Mouse (Mus musculus) forebrain, embryonic 14.5 days (tissue): ENCODE data around the gene Nubp1. TPM values are rescaled to one million over a fixed set of nuclear protein-coding genes. Genes with fewer than 3 reads are reported as not detected.

Experiments used
- ATAC-seq: fragments of 200-750 bp; cut with Nextera tagmentation; 2 replicates; pipeline ENCODE4 v1.8.0; 2017; ENCODE audit warnings: mild to moderate bottlenecking, moderate library complexity
- DNase-seq: peaks from one replicate; pipeline ENCODE4 v3.0.0-alpha.2; 2015; ENCODE audit warnings: low spot score
- H3K27ac ChIP-seq: fragments of 300-500 bp; sonication (generic); 2 replicates; pipeline ENCODE4 v1.5.1; 2014; ENCODE audit warnings: low read depth, mild to moderate bottlenecking, control low read depth, low read length, moderate library complexity
- H3K27me3 ChIP-seq: fragments of 300-500 bp; sonication (generic); replicated peaks from 2 replicates; pipeline ENCODE4 v1.6.1; 2014; ENCODE audit warnings: low read length, control low read depth, mixed read lengths; ENCODE audit not compliant: control insufficient read depth, insufficient read depth
- H3K36me3 ChIP-seq: fragments of 300-500 bp; sonication (generic); 2 replicates; pipeline ENCODE4 v1.6.1; 2014; ENCODE audit warnings: low read length, control low read depth; ENCODE audit not compliant: control insufficient read depth, insufficient read depth
- H3K4me1 ChIP-seq: fragments of 300-500 bp; sonication (generic); 2 replicates; pipeline ENCODE4 v1.6.1; 2014; ENCODE audit warnings: antibody characterized with exemption, low read length, control low read depth; ENCODE audit not compliant: control insufficient read depth, insufficient read depth
- H3K4me2 ChIP-seq: fragments of 300-500 bp; sonication (generic); 2 replicates; pipeline ENCODE4 v1.6.1; 2014; ENCODE audit warnings: mild to moderate bottlenecking, control low read depth, low read length
- H3K4me3 ChIP-seq: fragments of 300-500 bp; sonication (generic); 2 replicates; pipeline ENCODE4 v1.5.1; 2014; ENCODE audit warnings: low read depth, low read length, control low read depth
- H3K9ac ChIP-seq: fragments of 300-500 bp; sonication (generic); 2 replicates; pipeline ENCODE4 v1.6.1; 2014; ENCODE audit warnings: mild to moderate bottlenecking, low read length, control low read depth, moderate library complexity
- H3K9me3 ChIP-seq: fragments of 300-500 bp; sonication (generic); replicated peaks from 2 replicates; pipeline ENCODE4 v1.6.1; 2016; ENCODE audit warnings: low read length, control low read depth, mixed read lengths; ENCODE audit not compliant: control insufficient read depth
- WGBS: fragments of 180-500 bp; shearing (Covaris S2); extraction: QIAGEN DNeasy Blood & Tissue Kit; methylation state at CpG from one replicate; pipeline ENCODE4 v1.1.7; 2014; 5-methylcytosine and 5-hydroxymethylcytosine counted together
- polyA plus RNA-seq: library from polyadenylated mRNA; unstranded; fragments of >200 nt; fragmentation: Nextera tagmentation; extraction: Ambion mirVana; gene quantifications from 2 replicates; pipeline ENCODE4 v1.2.1, GENCODE M21; 2014

Nubp1 gene
- polyA plus RNA-seq, 1 experiment from 2014 or later = 49.4 TPM

- H3K9me3 ChIP-seq = no peaks in the 10 kb centered on the region
- ATAC-seq (no peak), DNase-seq (no peak)
- no peaks in the 10 kb centered on the region for H3K27me3 ChIP-seq
- peaks cover 5% of the 10 kb centered on the region for H3K36me3 ChIP-seq
- H3K27ac ChIP-seq = no peak overlapping the region
- WGBS = 91% methylated on average over 6 of the region's 6 CpGs
- no peak overlapping the region for H3K4me2 ChIP-seq
- H3K9ac ChIP-seq = no peak overlapping the region
- no peaks in the 10 kb centered on the region for H3K4me1 ChIP-seq
- no peak overlapping the region for H3K4me3 ChIP-seq
These were observed 24.4 kb downstream of the Nubp1 start for GRCm38 (mm10) chr16:10436166-10436565.

GRCm38 (mm10) chr16:10438055-10438454 is 26.3 kb downstream of the Nubp1 start:
- Histone ChIP-seq H3K9me3 (no peaks in the 10 kb centered on the region), H3K27me3 (no peaks in the 10 kb centered on the region), H3K9ac (no peak overlapping the region), H3K27ac (no peak overlapping the region), H3K4me1 (no peaks in the 10 kb centered on the region; the same call in 1 of the 2 replicates), H3K4me3 (no peak overlapping the region), H3K4me2 (no peak overlapping the region), H3K36me3 (no peaks in the 10 kb centered on the region; the same call in 1 of the 2 replicates)
- ATAC-seq (no peak), DNase-seq (no peak)
- WGBS = 82% methylated on average over 5 of the region's 5 CpGs

GRCm38 (mm10) chr16:10441328-10441727 is 29.6 kb downstream of the Nubp1 start:
- Histone ChIP-seq H3K36me3 (no peaks in the 10 kb centered on the region), H3K9me3 (no peaks in the 10 kb centered on the region), H3K9ac (no peak overlapping the region), H3K4me3 (no peak overlapping the region), H3K4me2 (no peak overlapping the region), H3K27me3 (no peaks in the 10 kb centered on the region), H3K4me1 (peaks cover 15% of the 10 kb centered on the region), H3K27ac (no peak overlapping the region)
- DNase-seq (no peak), ATAC-seq (no peak)
- 87% methylated on average over 6 of the region's 6 CpGs for WGBS

- WGBS = 88% methylated on average over 4 of the region's 4 CpGs
- Histone ChIP-seq H3K4me3 (no peak overlapping the region), H3K9me3 (no peaks in the 10 kb centered on the region)
These were observed 30.0 kb downstream of the Nubp1 start for GRCm38 (mm10) chr16:10441761-10442160.

GRCm38 (mm10) chr16:10443723-10444122 is 32.0 kb downstream of the Nubp1 start:
- Histone ChIP-seq H3K9me3 (no peaks in the 10 kb centered on the region), H3K4me3 (no peak overlapping the region), H3K9ac (no peak overlapping the region), H3K4me1 (peaks cover 16% of the 10 kb centered on the region), H3K4me2 (no peak overlapping the region), H3K36me3 (no peaks in the 10 kb centered on the region), H3K27me3 (no peaks in the 10 kb centered on the region), H3K27ac (no peak overlapping the region)
- DNase-seq (no peak), ATAC-seq (no peak)

More at GRCm38 (mm10) chr16:10441761-10442160, 30.0 kb downstream of the Nubp1 start:
- Histone ChIP-seq H3K9ac (no peak overlapping the region), H3K4me1 (peaks cover 16% of the 10 kb centered on the region), H3K27ac (no peak overlapping the region), H3K4me2 (no peak overlapping the region), H3K27me3 (no peaks in the 10 kb centered on the region), H3K36me3 (no peaks in the 10 kb centered on the region)
- no peak for DNase-seq
- ATAC-seq = no peak

- Histone ChIP-seq H3K9me3 (no peaks in the 10 kb centered on the region), H3K4me2 (peak overlapping the region; percentile 83), H3K4me1 (peaks cover 16% of the 10 kb centered on the region), H3K27ac (peak overlapping the region; percentile 83), H3K4me3 (peak overlapping the region; percentile 57), H3K9ac (peak overlapping the region; percentile 72), H3K36me3 (no peaks in the 10 kb centered on the region), H3K27me3 (no peaks in the 10 kb centered on the region)
- WGBS = 10% methylated on average over 13 of the region's 13 CpGs
- DNase-seq = peak; percentile 25
- ATAC-seq = peak; percentile 80
These were observed 35.0 kb downstream of the Nubp1 start for GRCm38 (mm10) chr16:10446573-10447263.

GRCm38 (mm10) chr16:10447264-10447594 is 35.5 kb downstream of the Nubp1 start, which contains the start of gene Tvp23a:
Tvp23a (minus strand) TSS chr16:10447362.
- under 1% methylated on average over 12 of the region's 12 CpGs for WGBS

GRCm38 (mm10) chr16:10447781-10448180 is 36.0 kb downstream of the Nubp1 start:
- no peaks in the 10 kb centered on the region for H3K36me3 ChIP-seq
- 64% methylated on average over 2 of the region's 2 CpGs for WGBS
- peak overlapping the region; percentile 57 for H3K4me3 ChIP-seq
- peaks cover 16% of the 10 kb centered on the region for H3K4me1 ChIP-seq
- H3K9ac ChIP-seq = peak overlapping the region; percentile 72
- peak overlapping the region; percentile 83 for H3K4me2 ChIP-seq
- no peak; the same call in 1 of the 2 replicates for ATAC-seq
- no peak overlapping the region for H3K27ac ChIP-seq
- no peak for DNase-seq
- no peaks in the 10 kb centered on the region for H3K27me3 ChIP-seq
- H3K9me3 ChIP-seq = no peaks in the 10 kb centered on the region

More at GRCm38 (mm10) chr16:10447264-10447594, 35.5 kb downstream of the Nubp1 start, which contains the start of gene Tvp23a:
- ATAC-seq (peak; percentile 99), DNase-seq (peak; percentile 96)
- Histone ChIP-seq H3K27ac (peak within 1 kb of the TSS; percentile 83), H3K4me2 (peak within 1 kb of the TSS; percentile 83), H3K27me3 (no peaks in the 10 kb centered on the region), H3K4me3 (peak within 1 kb of the TSS; percentile 57), H3K9me3 (no peaks in the 10 kb centered on the region), H3K4me1 (peaks cover 16% of the 10 kb centered on the region), H3K9ac (peak within 1 kb of the TSS; percentile 72), H3K36me3 (no peaks in the 10 kb centered on the region)

- 85% methylated on average over 9 of the region's 9 CpGs for WGBS
- no peak for DNase-seq
These were observed 37.2 kb downstream of the Nubp1 start for GRCm38 (mm10) chr16:10448931-10449330.

More at GRCm38 (mm10) chr16:10448931-10449330, 37.2 kb downstream of the Nubp1 start:
- Histone ChIP-seq H3K9me3 (no peaks in the 10 kb centered on the region), H3K36me3 (no peaks in the 10 kb centered on the region), H3K9ac (no peak overlapping the region), H3K27me3 (no peaks in the 10 kb centered on the region), H3K27ac (no peak overlapping the region), H3K4me2 (no peak overlapping the region), H3K4me3 (no peak overlapping the region), H3K4me1 (peaks cover 16% of the 10 kb centered on the region)
- ATAC-seq = no peak
